Mouse (Mus musculus) heart, adult 11 months (tissue): ENCODE results near the gene Pmm2.

ENCODE experiments used
- DNase-seq: peaks from one replicate; pipeline ENCODE4 v3.0.0; 2022

The Pmm2 gene

DNA sequence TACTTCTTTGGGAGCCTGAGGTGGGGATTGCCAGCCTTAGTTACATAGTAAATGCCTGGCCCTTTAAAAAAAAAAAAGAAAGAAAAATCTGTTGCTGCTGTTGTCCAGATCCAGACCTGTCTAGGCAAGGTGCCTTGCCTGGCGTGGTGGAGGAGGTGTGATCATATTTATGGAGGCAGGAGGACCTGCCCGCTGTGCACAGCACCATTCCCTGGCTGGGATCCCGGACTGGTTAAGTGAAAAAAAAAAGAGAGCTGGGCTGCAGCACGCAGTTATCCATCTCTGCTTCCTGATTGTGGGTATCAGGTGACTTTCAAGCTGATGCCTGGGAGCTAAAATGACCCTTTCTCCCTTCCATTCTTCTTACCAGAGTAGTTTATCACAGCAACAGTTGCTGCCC is 47.6 kb downstream of the Pmm2 start:
- peak; percentile 84 for DNase-seq

DNA sequence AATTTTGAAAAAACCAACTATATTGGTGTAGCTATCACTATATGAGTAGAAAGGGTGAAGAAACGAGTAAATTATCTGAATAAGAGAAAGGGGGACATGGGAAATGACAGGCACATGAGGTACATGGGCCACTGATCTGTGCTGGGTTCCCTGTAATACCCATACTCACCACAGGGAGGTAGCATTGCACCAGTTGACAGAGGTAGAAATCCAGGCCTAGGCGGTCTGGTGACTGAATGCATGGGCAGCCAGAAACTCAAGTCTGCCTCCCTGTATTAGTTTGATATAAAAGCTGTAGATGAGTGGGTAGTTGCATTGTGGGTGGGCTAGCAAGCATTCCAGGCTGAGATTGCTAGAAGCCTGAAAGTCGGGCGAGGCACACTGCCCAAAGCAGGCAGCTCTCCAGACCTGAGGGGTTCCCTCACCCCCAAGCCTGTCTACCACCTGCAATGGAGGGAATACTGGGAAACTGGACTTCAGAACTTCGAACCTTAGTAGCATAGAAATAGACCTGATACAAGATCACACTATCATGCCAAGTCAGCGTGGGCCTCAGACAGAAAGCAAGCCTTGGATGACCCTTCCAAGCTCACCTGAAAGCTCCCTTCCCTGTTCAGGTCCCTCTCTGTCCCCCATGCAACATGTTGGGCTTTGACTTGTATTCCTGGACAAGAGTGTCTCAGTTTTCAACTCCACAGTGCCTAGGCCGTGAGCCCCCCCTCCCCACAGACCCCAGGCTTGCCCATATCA is 48.8 kb downstream of the Pmm2 start:
- peak; percentile 95 for DNase-seq

DNA sequence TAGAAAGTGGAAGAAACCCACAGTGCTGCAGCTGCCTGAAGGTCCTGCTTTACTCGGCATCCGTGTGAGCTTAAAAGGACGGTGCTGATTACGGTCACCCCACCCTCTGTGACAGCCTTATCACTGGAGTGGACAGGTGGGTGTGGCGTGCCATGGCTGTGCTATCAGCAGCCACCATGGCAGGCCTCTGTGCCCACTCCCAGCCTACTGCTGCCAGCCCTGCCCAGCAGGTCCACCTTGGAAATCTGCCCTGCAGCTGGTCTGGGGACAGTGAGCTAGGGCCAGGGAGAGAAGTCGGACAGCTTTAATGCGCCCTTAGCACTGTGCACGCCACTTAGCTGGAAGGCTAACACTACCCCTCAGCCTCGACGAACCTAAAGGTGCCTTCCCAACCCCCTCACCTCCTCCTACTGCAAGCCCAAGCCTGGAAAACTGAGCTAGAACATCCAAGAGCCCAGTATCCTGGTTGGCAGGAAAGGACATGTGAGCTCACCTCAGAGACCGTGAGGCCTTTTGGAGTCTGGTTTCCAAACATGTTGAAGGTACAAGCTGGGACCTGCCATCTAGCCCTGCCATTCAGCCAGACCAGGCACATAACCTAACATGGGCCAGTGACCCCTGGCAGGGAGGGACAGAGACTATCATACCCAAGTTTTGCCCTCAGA is 49.5 kb downstream of the Pmm2 start:
- peak; percentile 93 for DNase-seq

DNA sequence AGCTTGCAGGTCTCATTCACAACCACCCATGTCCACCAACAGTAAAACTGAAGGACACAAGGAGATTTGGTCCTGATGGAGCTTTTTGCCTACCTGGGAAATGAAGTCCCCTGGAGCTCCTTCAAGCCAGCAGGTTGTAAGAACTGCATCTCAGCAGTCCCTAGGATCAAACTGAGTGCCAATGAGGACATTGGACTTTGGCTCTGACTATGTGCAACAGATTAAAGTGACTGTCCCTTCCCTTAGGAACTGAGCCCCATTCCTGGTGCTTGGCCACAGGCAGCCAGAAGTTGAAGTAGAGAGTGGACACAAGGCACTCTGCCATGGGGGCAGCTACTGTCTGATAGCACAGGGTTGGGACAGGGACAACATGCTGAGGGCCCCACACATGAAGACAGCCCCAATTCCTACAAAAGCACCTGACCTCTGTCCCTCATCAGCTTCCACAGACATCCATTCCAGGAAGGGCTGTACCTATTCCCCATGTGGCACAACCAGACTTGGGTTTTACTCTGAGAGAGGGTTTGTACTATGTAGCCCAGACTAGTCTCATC is 50.2 kb downstream of the Pmm2 start:
- DNase-seq = no peak

DNA sequence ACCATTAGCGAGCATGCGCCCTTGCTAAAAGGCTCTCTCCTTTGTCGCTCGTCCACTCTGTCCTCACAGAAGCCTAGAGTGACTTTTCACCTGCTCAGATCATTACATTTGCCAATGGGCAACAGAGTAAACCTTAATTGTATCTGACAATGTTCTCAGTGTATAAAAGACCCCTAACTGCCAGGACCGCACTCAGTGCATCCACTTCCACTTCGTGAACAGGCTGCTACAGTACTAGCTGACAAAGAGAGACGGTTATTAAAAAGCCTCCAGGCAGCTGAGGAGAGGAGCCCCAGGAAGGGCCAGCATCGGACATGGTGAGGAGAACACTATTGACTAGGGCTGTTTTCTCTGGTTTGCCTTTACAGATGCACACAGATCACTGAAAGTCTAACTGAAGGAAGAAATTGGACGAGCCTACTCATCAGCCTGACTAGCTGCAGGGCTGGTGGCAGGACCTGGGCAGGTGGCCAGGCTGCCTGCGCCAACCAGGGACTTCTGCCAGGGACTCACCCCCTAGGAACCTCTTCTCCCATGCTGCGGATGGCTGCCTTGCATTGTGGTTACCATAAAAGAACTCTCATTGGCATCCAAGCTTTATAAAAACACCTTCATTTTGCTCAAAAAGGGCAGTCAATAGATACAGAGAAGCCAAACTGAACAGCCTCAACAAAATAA is 52.6 kb downstream of the Pmm2 start:
- no peak for DNase-seq

DNA sequence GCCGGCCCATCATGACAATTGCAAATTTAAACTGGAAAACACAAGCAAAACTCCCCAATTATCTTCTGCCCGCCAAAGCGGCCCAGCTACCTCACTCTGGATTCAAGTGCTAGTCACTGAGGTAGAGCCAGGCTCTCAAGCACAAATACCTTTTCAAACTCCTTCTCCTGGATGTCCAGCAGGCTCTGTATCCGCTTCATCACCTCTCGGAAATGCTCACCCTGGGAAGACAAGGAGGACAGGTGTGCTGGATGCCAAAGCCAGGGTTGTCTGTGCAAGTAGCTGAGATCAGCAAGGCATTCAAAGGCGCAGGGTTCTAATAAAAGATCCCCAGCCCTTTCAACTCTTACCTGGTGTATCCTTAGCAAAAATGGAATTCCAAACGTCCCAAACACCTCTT is 53.7 kb downstream of the Pmm2 start:
- DNase-seq = no peak

DNA sequence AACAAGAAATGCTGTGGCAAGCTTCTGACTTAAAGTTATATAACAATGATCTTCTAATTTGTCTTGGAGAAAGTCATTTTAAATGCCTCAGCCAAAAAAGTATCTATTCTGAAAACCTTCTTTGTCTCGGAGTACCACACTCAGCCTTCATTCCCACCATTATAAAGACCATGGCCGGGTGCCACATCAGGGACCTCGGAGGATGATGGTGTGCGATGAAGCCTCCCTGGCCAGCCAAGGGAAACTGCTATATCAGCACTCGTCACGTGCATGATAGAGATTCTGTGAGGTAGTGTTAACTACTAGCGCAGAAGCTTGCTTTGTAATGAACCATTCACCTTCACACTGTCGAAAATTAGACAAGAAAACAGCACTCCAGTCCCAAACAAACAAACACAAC is 62.1 kb downstream of the Pmm2 start:
- DNase-seq = no peak

DNA sequence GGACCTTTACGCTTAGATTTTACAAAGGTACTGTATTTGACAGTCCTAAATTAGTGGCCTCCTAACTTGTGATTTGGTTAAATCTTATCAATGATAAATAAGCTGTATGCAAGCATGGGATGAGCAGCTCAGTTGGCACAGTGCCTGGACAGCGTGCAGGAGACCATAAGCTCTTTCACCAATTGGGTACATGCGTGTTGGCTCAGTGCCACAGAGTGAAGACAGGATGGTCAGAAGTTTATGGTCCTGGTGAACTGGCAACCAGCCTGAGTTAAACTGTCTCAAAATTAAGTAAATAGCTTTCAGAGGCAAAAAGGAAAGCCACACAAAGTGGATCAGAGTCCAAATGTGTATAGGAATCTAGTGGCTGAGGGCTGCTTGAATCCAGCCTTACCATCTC is 63.1 kb downstream of the Pmm2 start:
- no peak for DNase-seq

DNA sequence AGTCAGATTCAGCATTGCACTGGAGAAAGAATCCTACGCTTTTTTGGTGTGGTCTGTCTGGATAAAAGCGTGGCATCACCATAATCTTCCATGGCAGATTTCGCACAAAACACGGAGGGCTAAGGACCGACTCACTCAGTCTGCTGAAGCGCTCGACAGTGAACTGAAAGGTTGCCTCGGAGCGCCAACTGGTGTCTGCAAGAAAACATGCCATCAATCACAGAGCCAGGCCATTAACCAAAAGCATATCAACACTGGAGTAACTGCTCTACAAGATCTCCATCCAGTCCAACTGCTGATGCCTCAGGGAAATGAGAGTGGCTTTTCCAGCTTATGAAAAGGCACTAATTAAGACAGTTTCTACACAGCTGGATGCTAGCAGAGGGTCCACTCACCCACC is 74.5 kb downstream of the Pmm2 start:
- DNase-seq = no peak
